Mouse (Mus musculus) regulatory T cell (primary cell): ENCODE results near the gene Mrpl34.

Source experiments
- in situ Hi-C: fragments of 300-600 bp; cut with MboI, MseI; formaldehyde crosslinking; loops from one replicate; pipeline ENCODE4 v1.15.1; 2025; ENCODE audit warnings: high pct_unique_total_duplicates

Gene Mrpl34

GRCm38 (mm10) chr8:71487691-71488445, 23.1 kb downstream of the Mrpl34 start, which contains the start of gene Gtpbp3:
Gene Gtpbp3 (plus strand): TSS chr8:71488103.
- in situ Hi-C loops = loop anchor here (5.0 to 25.0 kb wide), 3 partner anchors 591 to 713 kb away; partner anchors contain the start of genes Pik3r2, Rpl18a and Tpm4

GRCm38 (mm10) chr8:71488454-71488853, 23.7 kb downstream of the Mrpl34 start:
- in situ Hi-C loops = loop anchor here (5.0 to 25.0 kb wide), 3 partner anchors 591 to 714 kb away; partner anchors contain the start of genes Pik3r2, Rpl18a and Tpm4

- in situ Hi-C loops = loop anchor here (25.0 kb wide), 1 partner anchor 642 kb away; the partner anchor contains the start of gene Tpm4
These were observed 30.3 kb downstream of the Mrpl34 start for GRCm38 (mm10) chr8:71495039-71495438.

- in situ Hi-C loops = loop anchor here (25.0 kb wide), 1 partner anchor 641 kb away; the partner anchor contains the start of gene Tpm4
These were observed 31.1 kb downstream of the Mrpl34 start for GRCm38 (mm10) chr8:71495811-71496210.

GRCm38 (mm10) chr8:71496481-71496880, 31.7 kb downstream of the Mrpl34 start:
- in situ Hi-C loops = loop anchor here (25.0 kb wide), 1 partner anchor 641 kb away; the partner anchor contains the start of gene Tpm4

- in situ Hi-C loops = loop anchor here (25.0 kb wide), 1 partner anchor 640 kb away; the partner anchor contains the start of gene Tpm4
These were observed 32.4 kb downstream of the Mrpl34 start for GRCm38 (mm10) chr8:71497077-71497645.

- in situ Hi-C loops = loop anchor here (25.0 kb wide), 1 partner anchor 639 kb away; the partner anchor contains the start of gene Tpm4
These were observed 33.2 kb downstream of the Mrpl34 start for GRCm38 (mm10) chr8:71497881-71498501.

GRCm38 (mm10) chr8:71498816-71499690, 34.3 kb downstream of the Mrpl34 start:
- in situ Hi-C loops = loop anchor here (25.0 kb wide), 1 partner anchor 638 kb away; the partner anchor contains the start of gene Tpm4

- in situ Hi-C loops = no loop called here
These were observed 39.6 kb downstream of the Mrpl34 start for GRCm38 (mm10) chr8:71504349-71504748.

GRCm38 (mm10) chr8:71505326-71505725, 40.6 kb downstream of the Mrpl34 start:
- in situ Hi-C loops = loop anchor here (5.0 kb wide), 1 partner anchor 78 kb away; no protein-coding TSS in a partner anchor

GRCm38 (mm10) chr8:71505979-71506378, 41.2 kb downstream of the Mrpl34 start:
- in situ Hi-C loops = loop anchor here (5.0 kb wide), 1 partner anchor 79 kb away; no protein-coding TSS in a partner anchor

GRCm38 (mm10) chr8:71507589-71508104, 42.9 kb downstream of the Mrpl34 start:
- in situ Hi-C loops = loop anchor here (5.0 kb wide), 1 partner anchor 80 kb away; no protein-coding TSS in a partner anchor

- in situ Hi-C loops = loop anchor here (5.0 kb wide), 1 partner anchor 82 kb away; no protein-coding TSS in a partner anchor
These were observed 44.6 kb downstream of the Mrpl34 start for GRCm38 (mm10) chr8:71509316-71509715.

GRCm38 (mm10) chr8:71511644-71512043, 46.9 kb downstream of the Mrpl34 start, which contains the start of gene Plvap:
Gene Plvap (minus strand): TSS chr8:71511752.
- in situ Hi-C loops = no loop called here

- in situ Hi-C loops = no loop called here
These were observed 48.4 kb downstream of the Mrpl34 start for GRCm38 (mm10) chr8:71513018-71513754.

- in situ Hi-C loops = no loop called here
These were observed 50.3 kb downstream of the Mrpl34 start for GRCm38 (mm10) chr8:71515043-71515442.
